Mouse (Mus musculus) liver, adult (tissue): ENCODE data around the gene Ino80.

ENCODE experiments used
- GATA4 ChIP-seq: IDR thresholded peaks from 2 replicates; pipeline ENCODE4 v1.6.1; 2014; ENCODE audit warnings: mild to moderate bottlenecking, low read length; ENCODE audit not compliant: insufficient replicate concordance

Ino80 gene

DNA sequence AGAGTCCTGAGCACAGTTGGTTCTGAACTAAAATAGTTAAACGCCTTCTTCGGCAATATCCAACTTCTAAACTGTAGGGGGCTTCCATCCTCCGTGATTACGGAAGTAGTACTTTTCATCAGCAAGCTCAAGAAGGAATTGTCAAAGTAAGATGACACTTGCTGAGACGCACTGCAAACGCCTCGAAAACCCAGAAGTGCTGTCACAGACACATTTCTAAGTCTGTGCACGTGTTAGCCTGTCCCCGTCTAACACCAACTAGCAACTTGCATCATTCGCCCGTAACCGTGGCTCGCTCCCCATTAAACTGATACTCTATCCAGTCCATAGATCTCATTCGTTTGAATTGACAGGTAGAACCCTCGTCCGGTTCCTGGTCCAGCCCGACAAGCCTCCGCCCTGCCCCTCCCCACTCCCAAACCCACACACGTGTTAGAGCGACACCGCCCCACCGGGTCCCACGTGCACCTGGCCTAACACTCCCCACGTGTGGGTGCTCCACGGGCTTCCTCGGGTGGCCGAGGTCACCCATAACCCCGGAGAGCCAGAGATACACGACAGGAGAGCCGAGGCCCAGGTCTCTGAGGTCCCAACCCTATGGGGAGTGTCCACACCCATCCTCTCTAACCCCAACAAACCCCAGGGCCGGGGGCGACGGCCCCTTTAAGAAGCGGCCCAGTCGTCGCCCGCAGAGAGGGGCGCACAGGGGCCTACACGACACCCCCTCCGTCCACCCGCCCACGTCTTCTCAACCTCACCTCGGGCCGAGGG lies 681 bp downstream of the Ino80 start:
- no peak for TF ChIP-seq GATA4

DNA sequence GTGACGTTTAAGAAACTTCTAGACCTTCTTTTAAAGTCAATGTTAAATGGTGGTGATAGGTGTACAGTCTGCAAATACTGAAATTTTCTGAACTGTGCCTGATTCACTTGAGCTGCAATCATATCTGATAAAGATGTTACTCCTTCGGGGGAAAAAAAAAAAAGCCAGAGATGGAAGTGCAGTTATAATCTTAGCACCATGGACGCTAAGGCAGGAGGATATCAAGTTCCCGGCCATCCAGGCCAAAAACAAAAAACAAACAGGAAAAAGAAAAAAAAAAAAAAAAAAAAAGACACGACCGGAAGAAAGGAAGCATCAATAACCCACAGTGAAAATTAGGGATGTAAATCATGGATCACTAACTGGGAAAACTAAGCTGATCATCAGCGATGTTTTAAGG lies 1.3 kb downstream of the Ino80 start:
- TF ChIP-seq GATA4: no peak

DNA sequence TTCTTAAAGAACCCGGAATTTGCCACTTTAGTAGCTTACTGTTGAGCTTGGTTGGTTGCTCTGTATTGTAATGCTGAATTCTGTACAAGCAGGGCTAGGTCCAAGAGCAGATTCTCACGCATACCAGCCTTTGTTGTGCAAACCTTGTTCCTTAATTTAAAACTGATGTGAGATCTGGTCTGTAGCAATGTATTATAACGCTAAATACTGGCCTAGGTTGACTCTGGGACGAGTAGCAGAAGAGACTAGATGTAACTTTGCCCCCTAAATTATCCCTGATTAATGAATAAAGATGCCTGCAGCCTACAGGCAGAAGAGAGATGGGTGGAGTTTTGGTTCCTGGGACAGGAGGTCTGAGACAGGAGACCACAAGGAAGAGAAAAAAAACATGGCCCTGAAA lies 13.5 kb downstream of the Ino80 start:
- TF ChIP-seq GATA4: no peak

DNA sequence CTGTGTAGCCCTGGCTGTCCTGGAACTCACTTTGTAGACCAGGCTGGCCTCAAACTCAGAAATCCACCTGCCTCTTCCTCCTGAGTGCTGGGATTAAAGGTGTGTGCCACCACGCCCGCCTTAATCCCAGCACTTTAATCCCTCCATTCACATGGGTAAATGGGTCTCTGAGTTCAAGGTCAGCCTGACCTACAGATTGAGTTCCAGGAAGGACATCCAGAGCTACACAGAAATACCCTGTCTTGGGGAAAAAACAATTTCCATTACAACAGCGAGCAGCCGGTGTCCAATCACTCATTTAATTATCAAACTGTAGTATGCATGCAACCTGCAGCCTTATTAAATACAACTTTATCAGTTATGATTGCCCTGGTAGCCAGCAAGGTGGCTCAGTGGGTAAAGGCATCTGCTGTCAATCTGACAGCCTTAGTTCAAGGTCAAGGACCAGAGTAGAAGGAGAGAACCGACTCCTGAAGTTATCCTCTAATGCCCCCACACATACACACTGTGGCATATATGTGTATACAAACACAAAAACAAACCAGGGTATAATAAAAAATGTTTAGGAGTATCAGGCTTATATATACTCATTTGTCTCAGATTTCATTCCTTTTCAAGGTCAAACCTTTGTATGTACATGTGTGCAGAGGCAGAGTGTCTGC lies 14.2 kb downstream of the Ino80 start:
- TF ChIP-seq GATA4: no peak

DNA sequence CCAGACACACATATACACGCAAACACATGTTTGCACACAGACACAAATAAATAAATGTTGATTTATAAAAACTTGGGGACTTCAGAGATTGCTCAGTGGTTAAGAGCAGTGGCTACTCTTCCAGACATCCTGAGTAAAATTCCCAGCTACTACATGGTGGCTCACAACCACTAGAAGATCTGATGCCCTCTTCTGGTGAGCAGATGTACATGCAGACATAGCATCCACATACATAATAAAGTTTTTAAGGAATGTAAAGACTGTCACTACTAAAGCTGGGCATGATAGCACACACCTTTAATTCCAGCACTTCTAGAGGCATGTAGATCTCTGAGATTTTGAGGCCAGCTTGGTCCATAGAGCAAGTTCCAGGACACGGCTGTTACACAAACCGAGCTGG lies 16.5 kb downstream of the Ino80 start:
- no peak for TF ChIP-seq GATA4

DNA sequence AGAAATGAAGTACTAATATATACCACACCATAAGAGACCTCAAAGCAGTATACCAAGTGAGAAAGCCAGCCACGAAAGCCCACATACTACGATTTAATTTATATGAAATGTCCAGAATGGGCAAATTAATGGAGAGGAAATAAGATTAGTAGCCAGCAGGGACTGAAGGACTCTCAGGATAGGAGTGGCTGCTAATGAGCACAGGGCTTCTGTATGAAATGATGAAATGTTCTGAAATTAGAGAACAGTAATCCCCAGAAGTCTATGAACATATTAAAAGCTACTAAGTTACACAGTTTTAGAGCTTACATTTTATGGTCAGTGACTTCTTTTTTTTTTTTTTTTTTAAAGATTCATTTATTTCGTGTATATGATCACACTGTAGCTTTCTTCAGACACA lies 22.9 kb downstream of the Ino80 start:
- TF ChIP-seq GATA4: no peak

DNA sequence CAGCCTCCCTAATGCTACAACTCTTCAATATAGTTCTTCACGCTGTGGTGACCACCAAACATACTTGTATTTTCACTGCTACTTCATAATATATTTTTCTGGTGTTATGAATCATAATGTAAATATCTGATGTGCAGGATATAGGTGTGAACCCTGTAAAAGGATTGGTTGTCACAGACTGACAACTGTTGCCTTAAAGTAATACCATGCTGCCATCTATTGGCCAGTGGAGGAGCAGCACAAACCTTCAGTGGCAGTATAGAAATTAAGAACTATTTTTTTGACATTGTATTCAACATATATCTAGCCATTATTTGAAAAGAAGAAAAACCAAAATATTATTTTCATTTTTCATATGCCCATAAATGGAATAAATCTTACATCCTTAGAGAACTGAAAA lies 40.5 kb downstream of the Ino80 start:
- no peak for TF ChIP-seq GATA4

DNA sequence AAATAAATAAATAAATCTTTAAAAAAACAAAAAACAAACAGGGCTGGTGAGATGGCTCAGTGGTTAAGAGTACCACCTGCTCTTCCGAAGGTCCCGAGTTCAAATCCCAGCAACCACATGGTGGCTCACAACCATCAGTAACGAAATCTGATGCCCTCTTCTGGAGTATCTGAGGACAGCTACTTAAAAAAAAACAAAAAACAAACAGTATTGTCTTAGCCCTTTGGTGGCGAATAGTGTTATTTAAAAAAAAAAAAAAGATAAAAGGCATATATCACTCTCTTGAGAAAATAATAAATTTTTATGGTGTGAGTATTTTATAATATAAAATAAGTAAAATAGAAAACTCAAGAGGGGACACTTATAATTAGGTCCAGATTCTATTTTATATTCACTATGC lies 41.0 kb downstream of the Ino80 start:
- TF ChIP-seq GATA4: no peak

DNA sequence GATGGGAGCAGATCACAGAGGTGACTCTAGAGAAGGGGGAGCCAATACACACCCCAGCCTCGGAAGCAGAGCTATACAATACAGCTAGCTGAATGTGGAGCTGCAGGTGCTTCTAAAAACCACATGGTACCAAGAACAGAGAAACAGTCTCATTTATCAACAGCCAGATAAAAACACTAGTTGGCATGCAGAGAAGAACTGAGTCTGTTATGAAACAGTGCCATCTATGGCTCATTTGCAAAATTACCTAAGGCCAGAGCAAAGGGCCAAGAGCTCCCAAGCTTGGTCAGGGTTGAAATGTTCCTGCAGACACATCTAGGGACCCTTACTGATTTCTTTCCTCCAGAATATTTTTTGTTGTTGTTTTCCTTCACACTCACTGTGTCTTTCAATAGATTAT lies 63.7 kb downstream of the Ino80 start:
- no peak for TF ChIP-seq GATA4

DNA sequence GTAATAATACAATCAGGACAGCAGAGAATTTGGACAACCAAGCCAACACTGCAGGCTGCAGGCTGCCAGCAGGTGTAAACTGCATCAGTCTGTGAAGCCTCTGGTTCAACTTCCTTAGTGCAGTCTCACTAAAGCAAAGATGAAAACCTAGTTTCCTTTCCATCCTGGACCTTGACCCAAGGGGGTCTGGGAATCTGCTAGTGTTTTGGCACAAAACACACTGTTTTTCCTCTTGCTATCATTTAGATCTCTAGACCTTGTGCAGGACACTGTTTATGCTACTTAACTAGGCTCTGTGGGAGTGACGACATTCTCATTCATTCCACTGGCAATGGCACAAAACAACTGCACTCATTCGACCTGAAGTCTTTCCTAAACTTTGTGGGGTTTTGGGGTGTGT lies 65.8 kb downstream of the Ino80 start:
- TF ChIP-seq GATA4: no peak

DNA sequence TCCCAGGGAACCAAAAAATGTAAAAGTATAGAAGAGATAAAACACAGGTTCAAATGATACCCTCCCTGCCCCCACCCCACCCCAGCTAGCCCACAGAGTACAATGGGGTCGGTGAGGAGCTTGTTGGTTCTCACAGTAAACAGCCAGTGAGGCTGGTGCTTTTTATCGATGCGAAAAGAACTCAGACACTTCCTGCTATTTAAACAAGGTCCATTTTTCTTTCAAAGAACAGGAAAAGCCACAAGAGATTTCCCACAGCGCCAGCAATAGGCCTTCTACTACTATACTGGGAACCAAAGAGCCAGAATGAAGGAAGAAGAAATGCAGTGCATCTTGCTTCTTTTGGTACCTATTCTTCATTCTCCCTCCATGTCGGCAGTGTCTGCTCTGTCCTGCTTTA lies 66.5 kb downstream of the Ino80 start:
- peak; percentile 55; the same call in 1 of the 2 replicates for TF ChIP-seq GATA4

DNA sequence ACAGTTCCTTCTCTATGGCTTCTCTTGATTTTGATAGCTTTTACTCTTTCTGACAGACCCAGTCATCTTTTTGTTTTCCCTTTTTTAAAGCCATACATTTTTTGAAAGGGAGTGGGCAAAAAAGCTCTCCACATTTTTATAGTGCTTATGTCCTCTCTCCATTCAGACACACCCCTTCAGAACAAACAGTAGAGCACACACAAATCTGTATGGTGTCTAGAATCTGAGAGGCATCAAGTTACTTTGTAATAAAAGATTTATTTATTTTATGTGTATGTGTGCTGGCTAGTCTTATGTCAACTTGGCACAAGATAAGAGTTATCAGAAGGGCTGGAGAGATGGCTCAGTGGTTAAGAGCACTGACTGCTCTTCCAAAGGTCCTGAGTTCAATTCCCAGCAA lies 68.8 kb downstream of the Ino80 start:
- TF ChIP-seq GATA4: no peak

DNA sequence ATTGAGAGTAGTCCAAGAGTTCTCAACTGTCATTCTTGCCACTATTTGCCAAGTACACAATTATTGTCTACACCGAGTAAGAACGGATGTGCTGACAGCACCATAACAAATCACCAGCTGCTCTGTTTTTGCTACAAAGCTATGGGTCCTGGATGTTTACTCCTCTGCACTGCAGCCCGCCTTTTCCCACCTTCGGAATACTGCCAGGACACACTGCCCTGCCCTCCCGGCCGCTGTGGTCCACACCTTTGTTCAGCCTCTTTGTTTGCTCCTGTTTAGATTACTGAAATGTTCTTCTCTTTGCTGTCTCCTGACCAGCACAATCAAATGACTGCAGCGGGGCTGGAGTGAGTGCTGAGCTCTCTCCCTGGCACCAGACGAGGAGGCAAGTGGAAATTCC lies 69.2 kb downstream of the Ino80 start:
- no peak for TF ChIP-seq GATA4

DNA sequence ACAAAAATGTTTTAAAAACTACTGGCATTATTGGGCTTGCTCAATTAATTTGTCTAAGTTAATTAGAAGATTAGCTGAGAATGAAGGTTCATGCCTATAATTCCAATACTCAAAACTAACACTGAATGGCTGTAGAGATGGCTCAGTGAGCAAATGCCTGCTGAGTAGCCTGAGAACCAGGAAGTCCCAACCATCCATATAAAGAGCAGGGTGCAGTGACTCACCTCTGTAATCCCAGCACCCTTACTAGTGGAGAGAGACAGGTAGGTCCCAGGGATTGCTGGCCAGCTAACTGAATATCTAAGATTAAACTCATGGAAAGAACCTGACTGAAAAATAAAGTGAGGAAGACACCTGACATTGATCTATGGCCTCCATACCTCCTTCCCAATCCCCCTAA lies 78.2 kb downstream of the Ino80 start:
- TF ChIP-seq GATA4: no peak

DNA sequence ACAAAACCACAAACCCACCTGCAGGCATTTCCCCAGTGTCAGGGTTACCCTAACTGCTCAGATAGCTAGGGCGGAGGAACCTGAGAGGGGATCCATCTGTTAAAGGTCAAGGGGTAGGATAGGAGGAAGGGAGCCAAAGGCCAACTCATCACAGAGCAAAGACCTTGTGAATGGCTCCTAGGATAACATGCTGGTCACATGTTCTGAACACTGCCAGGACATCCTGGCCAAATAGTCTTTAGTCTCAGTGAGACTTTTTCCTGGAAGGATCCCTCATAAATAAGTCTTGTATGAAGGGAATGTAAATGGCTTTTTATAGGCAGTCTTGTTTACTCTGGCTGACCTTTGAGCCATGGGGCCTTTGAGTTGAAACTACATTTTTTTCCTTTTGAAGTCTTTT lies 78.8 kb downstream of the Ino80 start:
- TF ChIP-seq GATA4: no peak

DNA sequence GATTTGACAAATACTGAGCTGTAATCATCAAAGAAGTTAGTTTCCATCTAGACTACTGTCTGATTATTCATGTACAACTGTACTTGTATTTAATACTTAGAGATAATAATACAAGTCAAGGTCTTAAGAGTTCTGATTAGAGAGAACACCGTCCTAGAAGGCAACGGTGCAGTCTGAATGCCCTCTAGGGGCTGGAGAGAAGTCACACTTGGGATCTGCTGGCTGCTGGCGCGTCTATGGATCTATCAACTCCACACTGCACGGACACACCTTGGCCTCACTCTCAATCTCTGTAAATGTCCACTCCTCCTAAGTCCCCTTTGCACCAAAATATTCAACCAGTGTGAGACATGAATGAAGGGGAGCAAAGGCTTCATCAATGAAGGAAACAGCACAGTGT lies 79.2 kb downstream of the Ino80 start:
- TF ChIP-seq GATA4: no peak

DNA sequence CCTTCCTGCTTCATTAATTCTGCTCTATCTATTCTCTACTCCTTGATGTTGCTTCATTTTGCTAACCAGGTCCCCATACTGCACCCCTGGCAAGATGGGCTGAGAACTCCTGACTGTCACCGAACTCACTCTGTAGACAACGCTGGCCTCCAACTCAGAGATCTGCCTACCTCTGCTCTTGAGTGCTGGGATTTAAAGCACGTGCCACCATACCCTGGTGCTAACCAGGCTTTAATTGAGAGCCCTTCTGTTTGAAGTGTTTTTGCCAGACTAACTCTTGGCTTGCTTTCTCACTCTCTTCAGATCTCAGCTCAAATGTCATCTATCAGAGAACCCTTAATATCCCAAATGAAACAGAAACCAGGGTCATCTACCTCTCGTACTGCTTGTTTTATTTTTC lies 87.5 kb downstream of the Ino80 start:
- no peak for TF ChIP-seq GATA4

DNA sequence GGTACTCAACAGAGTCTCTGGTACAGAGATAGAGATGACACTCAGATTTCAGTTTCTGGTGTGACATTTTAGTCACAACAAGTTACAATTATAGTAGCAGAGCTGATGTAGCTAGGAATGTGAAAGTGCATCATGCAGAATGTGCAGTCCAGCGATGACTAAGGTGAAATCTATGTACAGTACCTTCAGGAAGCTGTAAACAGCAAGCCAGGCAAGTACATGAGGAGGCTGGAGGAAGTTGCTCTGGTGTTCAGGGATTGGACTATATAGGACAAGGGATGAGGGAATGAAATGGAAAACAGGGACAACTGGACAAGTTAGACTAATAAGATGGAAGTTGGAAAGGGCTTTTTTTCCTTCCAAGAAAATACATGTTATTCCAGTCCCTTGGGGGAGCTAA lies 89.2 kb downstream of the Ino80 start:
- no peak for TF ChIP-seq GATA4

DNA sequence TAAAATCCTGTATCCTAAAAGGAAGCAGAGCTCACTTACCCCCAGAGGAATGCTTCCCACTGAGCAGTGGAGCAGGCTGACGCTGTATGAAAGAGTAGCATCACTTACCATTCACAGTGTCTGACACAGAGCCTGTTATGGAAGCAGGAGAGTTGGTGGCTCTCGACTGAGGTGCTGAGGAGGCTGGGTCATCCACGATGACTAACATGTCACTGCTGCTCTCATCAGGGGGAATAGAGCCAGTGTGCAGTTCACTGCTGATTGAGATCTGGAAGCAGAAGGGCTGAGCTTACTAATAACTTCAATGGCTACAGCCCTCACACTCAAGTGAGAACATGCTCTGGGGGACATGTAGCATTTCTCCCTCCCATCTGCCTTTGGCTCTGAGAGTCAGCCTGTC lies 98.0 kb downstream of the Ino80 start:
- TF ChIP-seq GATA4: no peak
